Mouse (Mus musculus) left cerebral cortex, postnatal 14 days (tissue): ENCODE measurements around the gene Syce1. TPM values are rescaled to one million over a fixed set of nuclear protein-coding genes. Genes with fewer than 3 reads are reported as not detected.
"Not testable (repeated sequence)": the region's sequence is repeated elsewhere in the genome, so short reads cannot be mapped to it uniquely, and the experiment has no call there.

ENCODE experiments used
- DNase-seq, 2 experiments: peaks; one replicate each; pipeline ENCODE4 v3.0.0; 2021 to 2022; ENCODE audit warnings: low spot score in 2 of 2, mixed read lengths in 1 of 2
- intact Hi-C: fragments of 180-260 bp; cut with DNase I; formaldehyde crosslinking; loops from one replicate; pipeline ENCODE4 v1.15.1; 2025
- total RNA-seq, 2 experiments: library from RNA; stranded (reverse); gene quantifications; 2 replicates each; pipeline ENCODE4 v1.2.3; 2021

Gene Syce1
- total RNA-seq, 2 experiments from 2014 or later = 0.24 to 0.38 TPM

GRCm38 (mm10) chr7:140788053-140788435, 392 bp upstream of the Syce1 start:
- intact Hi-C loops = no loop called here
- DNase-seq = no peak

- intact Hi-C loops = no loop called here
- no peak for DNase-seq
Observed at GRCm38 (mm10) chr7:140780548-140780947, 7.1 kb downstream of the Syce1 start.

- intact Hi-C loops = no loop called here
- no peak for DNase-seq
Observed at GRCm38 (mm10) chr7:140765888-140766739, 21.5 kb downstream of the Syce1 start.

- intact Hi-C loops, DNase-seq: not testable (repeated sequence)
Observed at GRCm38 (mm10) chr7:140765391-140765790, 22.3 kb downstream of the Syce1 start.

- intact Hi-C loops = no loop called here
Observed at GRCm38 (mm10) chr7:140763447-140764020, 24.1 kb downstream of the Syce1 start, which contains the start of gene Cyp2e1. Gene Cyp2e1 (plus strand): TSS chr7:140763739.

GRCm38 (mm10) chr7:140760647-140761046, 27.0 kb downstream of the Syce1 start:
- intact Hi-C loops = no loop called here

More at GRCm38 (mm10) chr7:140763447-140764020, 24.1 kb downstream of the Syce1 start, which contains the start of gene Cyp2e1:
- no peak for DNase-seq

GRCm38 (mm10) chr7:140756151-140756854, 31.3 kb downstream of the Syce1 start:
- DNase-seq = no peak
- intact Hi-C loops = no loop called here

More at GRCm38 (mm10) chr7:140760647-140761046, 27.0 kb downstream of the Syce1 start:
- no peak for DNase-seq

GRCm38 (mm10) chr7:140754556-140754955, 33.1 kb downstream of the Syce1 start:
- intact Hi-C loops = no loop called here
- no peak for DNase-seq

GRCm38 (mm10) chr7:140748827-140749160, 38.9 kb downstream of the Syce1 start:
- intact Hi-C loops = no loop called here
- DNase-seq = no peak

- intact Hi-C loops = no loop called here
- no peak for DNase-seq
Observed at GRCm38 (mm10) chr7:140748116-140748826, 39.4 kb downstream of the Syce1 start.

GRCm38 (mm10) chr7:140747402-140747801, 40.2 kb downstream of the Syce1 start:
- DNase-seq = no peak
- intact Hi-C loops = no loop called here

GRCm38 (mm10) chr7:140733162-140733561, 54.5 kb downstream of the Syce1 start:
- peak in 1 of 2 experiments; percentile 6 for DNase-seq
- intact Hi-C loops = no loop called here

Other genes with a start within 250 kb of the Syce1 start
- not detected for gene Olfr538, start 220.0 kb downstream of the Syce1 start, total RNA-seq
- gene Olfr46, start 186.6 kb downstream of the Syce1 start, total RNA-seq = under 1 TPM in 1 of 2 experiments, not detected in 1; 0.04 TPM
- gene Olfr61, start 158.9 kb downstream of the Syce1 start, total RNA-seq = not detected
- not detected for gene Olfr53, start 141.4 kb downstream of the Syce1 start, total RNA-seq
- gene Olfr539, start 127.9 kb downstream of the Syce1 start, total RNA-seq = under 1 TPM; 0.06 to 0.07 TPM
- not detected for gene Olfr45, start 105.9 kb downstream of the Syce1 start, total RNA-seq
- not detected for gene Olfr541, start 90.6 kb downstream of the Syce1 start, total RNA-seq
- gene Cyp2e1, start 24.1 kb downstream of the Syce1 start, total RNA-seq = not detected
- gene Zfp941, start 34.3 kb upstream of the Syce1 start, total RNA-seq = 10 to 100 TPM; 15.3 to 16.3 TPM
- gene Urah, start 47.2 kb upstream of the Syce1 start, total RNA-seq = 1 to 10 TPM; 1.1 to 1.5 TPM
- not detected for gene Scgb1c1, start 57.7 kb upstream of the Syce1 start, total RNA-seq
- not detected for gene Odf3, start 60.0 kb upstream of the Syce1 start, total RNA-seq
- under 1 TPM; 0.93 to 0.99 TPM for gene Gm45785, start 68.5 kb upstream of the Syce1 start, total RNA-seq
- 10 to 100 TPM; 77.1 to 81.7 TPM for gene Ric8a, start 69.1 kb upstream of the Syce1 start, total RNA-seq
- gene Bet1l, start 69.7 kb upstream of the Syce1 start, total RNA-seq = 10 to 100 TPM; 25.4 to 27.2 TPM
- 100 to 1,000 TPM; 128 to 133 TPM for gene Psmd13, start 94.1 kb upstream of the Syce1 start, total RNA-seq
- gene Sirt3, start 94.5 kb upstream of the Syce1 start, total RNA-seq = 10 to 100 TPM; 66.2 to 67.2 TPM
- 1 to 10 TPM in 1 of 2 experiments, not detected in 1; 1.6 TPM for gene Cox8b, start 112.6 kb upstream of the Syce1 start, total RNA-seq
- under 1 TPM; 0.36 to 0.37 TPM for gene Nlrp6, start 133.1 kb upstream of the Syce1 start, total RNA-seq
- gene Pgghg, start 153.5 kb upstream of the Syce1 start, total RNA-seq = 1 to 10 TPM; 3.8 to 3.9 TPM
- not detected for gene Ifitm5, start 162.4 kb upstream of the Syce1 start, total RNA-seq
- not detected for gene Gm45717, start 168.1 kb upstream of the Syce1 start, total RNA-seq
- gene Ifitm2, start 168.1 kb upstream of the Syce1 start, total RNA-seq = 10 to 100 TPM; 11.5 to 15.0 TPM
- 1 to 10 TPM; 4.7 to 4.9 TPM for gene Ifitm1, start 179.4 kb upstream of the Syce1 start, total RNA-seq
- 10 to 100 TPM in 1 of 2 experiments, 1 to 10 TPM in 1; 9.1 to 10.3 TPM for gene Ifitm3, start 222.9 kb upstream of the Syce1 start, total RNA-seq
- not detected for gene Ifitm6, start 230.1 kb upstream of the Syce1 start, total RNA-seq
- gene Gm17387, start 241.3 kb upstream of the Syce1 start, total RNA-seq = not detected